Mouse (Mus musculus): ENCODE results near the gene Golph3.

DNA sequence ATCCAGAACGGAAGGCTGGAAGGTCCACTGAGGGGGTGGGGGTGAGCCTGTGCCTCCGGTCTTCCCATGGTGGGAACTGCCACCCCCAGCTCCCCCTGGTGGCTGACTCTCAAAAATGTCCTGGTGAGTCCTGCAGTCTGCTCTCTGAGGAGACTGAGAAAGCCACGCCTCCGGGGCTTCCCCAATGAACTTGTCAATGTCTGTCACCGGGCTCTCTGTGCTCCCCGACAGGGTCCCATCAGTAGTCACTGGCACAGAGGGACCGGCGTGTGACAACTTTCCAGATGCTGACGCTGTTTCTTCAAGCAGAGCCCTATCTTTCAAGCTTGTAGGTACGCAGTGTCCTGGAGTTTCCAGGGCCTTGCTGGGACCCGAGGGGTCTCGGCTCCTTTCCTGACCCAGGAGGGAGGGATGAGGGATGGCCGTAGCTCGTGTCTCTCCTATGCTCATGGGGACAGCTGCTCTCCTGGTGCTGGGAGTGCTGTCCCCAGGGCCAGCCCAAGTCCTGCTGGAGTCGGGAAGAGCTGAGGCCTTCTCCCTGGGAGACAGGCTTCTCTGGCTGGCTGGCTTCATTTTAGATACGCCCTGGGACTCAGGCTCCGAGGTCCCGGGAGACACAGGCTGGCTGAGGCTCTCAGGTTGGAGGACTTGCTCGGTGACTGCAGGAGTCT, 54.5 kb downstream of the Golph3 start:
- TF ChIP-seq CTCF (IDR thresholded peaks at IDR 0.05; ENCODE audit: low read depth, low read length): peak; percentile 77
- no peak for TF ChIP-seq POLR2A (IDR thresholded peaks at IDR 0.05; ENCODE audit: insufficient read depth, low read length)

All from ES-Bruce4 (cell line).